Mouse (Mus musculus) layer of hippocampus, adult 9-11 months (tissue): Measurements from ENCODE around the gene Ccdc60.
"Not testable (repeated sequence)": the region's sequence is repeated elsewhere in the genome, so short reads cannot be mapped to it uniquely, and the experiment has no call there.

Experiments
- DNase-seq: peaks from one replicate; pipeline ENCODE4 v3.0.0; 2022

The Ccdc60 gene

GRCm38 (mm10) chr5:116180594-116180993 is 108.2 kb downstream of the Ccdc60 start:
- no peak for DNase-seq

- no peak for DNase-seq
These were observed 117.1 kb downstream of the Ccdc60 start for GRCm38 (mm10) chr5:116171721-116172120.

- no peak for DNase-seq
These were observed 121.8 kb downstream of the Ccdc60 start for GRCm38 (mm10) chr5:116166965-116167364.

- DNase-seq = no peak
These were observed 123.4 kb downstream of the Ccdc60 start for GRCm38 (mm10) chr5:116165203-116165888.

- DNase-seq = no peak
These were observed 134.0 kb downstream of the Ccdc60 start for GRCm38 (mm10) chr5:116154811-116155210.

GRCm38 (mm10) chr5:116146446-116146845 is 142.3 kb downstream of the Ccdc60 start:
- not testable (repeated sequence) for DNase-seq

- DNase-seq = no peak
These were observed 144.1 kb downstream of the Ccdc60 start for GRCm38 (mm10) chr5:116144711-116145110.

- no peak for DNase-seq
These were observed 148.1 kb downstream of the Ccdc60 start for GRCm38 (mm10) chr5:116140682-116141081.

GRCm38 (mm10) chr5:116123344-116123743 is 165.4 kb downstream of the Ccdc60 start:
- peak; percentile 83 for DNase-seq

GRCm38 (mm10) chr5:116116567-116116966 is 172.2 kb downstream of the Ccdc60 start:
- DNase-seq = peak; percentile 16

- DNase-seq = no peak
These were observed 172.7 kb downstream of the Ccdc60 start for GRCm38 (mm10) chr5:116116110-116116509.

- DNase-seq = no peak
These were observed 173.5 kb downstream of the Ccdc60 start for GRCm38 (mm10) chr5:116115071-116115834.

- DNase-seq = no peak
These were observed 180.1 kb downstream of the Ccdc60 start for GRCm38 (mm10) chr5:116108651-116109050.

GRCm38 (mm10) chr5:116084231-116084630 is 204.6 kb downstream of the Ccdc60 start:
- no peak for DNase-seq

GRCm38 (mm10) chr5:116083081-116083480 is 205.7 kb downstream of the Ccdc60 start, which contains the start of gene Tmem233:
Gene Tmem233 (minus strand): TSS chr5:116083244.
- no peak for DNase-seq

- DNase-seq = no peak
These were observed 206.4 kb downstream of the Ccdc60 start for GRCm38 (mm10) chr5:116082241-116082900.

- DNase-seq = no peak
These were observed 207.2 kb downstream of the Ccdc60 start for GRCm38 (mm10) chr5:116081616-116082015.

- no peak for DNase-seq
These were observed 208.0 kb downstream of the Ccdc60 start for GRCm38 (mm10) chr5:116080736-116081135.
